Mouse (Mus musculus) megakaryocyte, embryonic 14.5 days (primary cell): ENCODE results near the gene 4930453N24Rik.

ENCODE experiments used
- FLI1 ChIP-seq: IDR thresholded peaks from 2 replicates; pipeline ENCODE4 v1.6.1; 2012; ENCODE audit warnings: low read length, inconsistent platforms, mixed read lengths
- GATA1 ChIP-seq: IDR thresholded peaks from 3 replicates; pipeline ENCODE4 v1.6.1; 2012; ENCODE audit warnings: mixed read lengths, low read length, inconsistent platforms, borderline replicate concordance

DNA sequence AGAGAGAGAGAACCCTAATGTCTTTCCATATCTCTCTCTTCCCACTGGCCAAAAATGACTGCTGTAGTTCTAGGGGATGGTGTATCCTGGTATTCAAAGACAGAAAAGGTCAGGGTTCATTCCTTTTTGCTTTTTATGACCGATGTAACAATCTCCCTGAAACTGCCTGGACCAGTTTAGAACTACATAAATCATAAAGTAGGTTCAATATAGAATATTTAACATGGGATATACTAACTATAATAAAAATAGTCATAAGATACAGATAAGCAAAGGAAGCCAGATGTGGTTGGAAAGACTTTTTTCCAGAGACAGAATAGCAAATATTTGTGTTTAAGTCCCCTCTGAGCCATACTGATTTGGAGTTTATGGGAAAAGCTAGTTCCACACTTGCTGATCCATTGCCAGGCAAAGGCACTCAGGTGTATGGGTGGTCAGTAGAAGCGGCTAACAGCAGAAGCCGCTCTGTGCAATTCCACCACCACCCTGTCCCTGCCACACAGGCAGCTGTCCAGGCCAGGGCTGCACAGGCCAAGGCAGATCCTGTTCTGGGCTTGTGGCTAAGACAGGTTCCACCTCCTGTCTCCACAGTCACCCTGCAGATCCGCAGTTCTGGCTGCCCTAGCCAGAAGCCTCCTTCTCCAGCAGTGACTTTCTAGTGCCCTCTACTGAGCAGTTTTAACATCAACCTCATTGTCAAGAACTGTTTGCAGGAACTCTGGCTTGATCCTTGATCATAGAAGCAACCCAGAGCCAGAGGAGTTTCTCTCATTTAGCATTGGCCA, 47.5 kb downstream of the 4930453N24Rik start:
- TF ChIP-seq GATA1 (no peak), FLI1 (no peak)
